In the genomic region with DNA sequence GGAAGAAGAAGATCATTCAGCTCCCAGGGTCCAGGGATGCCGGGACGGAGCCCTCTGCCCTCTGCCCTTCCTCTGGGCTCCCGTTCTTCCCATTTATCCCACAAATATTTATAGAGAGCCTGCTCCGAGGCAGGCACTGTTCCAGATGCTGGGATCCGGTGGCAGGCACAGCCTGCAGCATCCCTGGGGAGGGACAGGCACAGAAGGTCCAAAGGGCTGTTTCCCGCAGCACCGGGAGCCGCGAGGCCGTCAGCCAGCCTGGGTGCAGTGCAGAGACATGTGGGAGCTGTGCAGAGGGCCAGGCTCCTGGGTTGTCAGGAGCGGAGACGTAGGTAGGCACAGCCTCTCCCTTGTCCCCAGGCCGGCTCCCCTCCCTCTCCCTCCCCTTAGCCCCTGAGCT, we compare ENCODE assay signal across 9 mouse cellular contexts. TPM values are rescaled to one million over a fixed set of nuclear protein-coding genes. Genes with fewer than 3 reads are reported as not detected.
DNase-seq lines count a peak whose midpoint lies in the region; ATAC-seq lines count a peak whose summit lies in the region.
"Had no signal": no experiment of that assay in that cellular context is flagged by ENCODE, and none has a peak within 500 bp of the region (broad histone marks: within the 10 kb centered on the region; RNA-seq: fewer than 3 reads in every experiment).

No protein-coding gene starts in this region.

- H3K36me3 ChIP-seq in embryonic facial prominence, embryonic 11.5 days (replicated peaks; ENCODE audit: control insufficient read depth, insufficient read depth, low read depth, low read length), result no peaks in the 10 kb centered on the region
- H3K36me3 ChIP-seq in hindbrain, embryonic 14.5 days (replicated peaks; ENCODE audit: control insufficient read depth, insufficient read depth), result no peaks in the 10 kb centered on the region

- WGBS in embryonic facial prominence, embryonic 11.5 days, result 17% methylated on average over 13 of the region's 13 CpGs
- WGBS in hindbrain, embryonic 14.5 days, result 18% methylated on average over 13 of the region's 13 CpGs

- H3K4me1 ChIP-seq in embryonic facial prominence, embryonic 11.5 days (ENCODE audit: control insufficient read depth, insufficient read depth, low read length), result peaks cover 30% of the 10 kb centered on the region
- peaks cover 59% of the 10 kb centered on the region for H3K4me1 ChIP-seq in hindbrain, embryonic 14.5 days (replicated peaks; ENCODE audit: control insufficient read depth, insufficient read depth, low read length)

- H3K4me3 ChIP-seq in embryonic facial prominence, embryonic 11.5 days (ENCODE audit: low read depth, low read length), result peak overlapping the region; percentile 72
- peak overlapping the region; percentile 61 for H3K4me3 ChIP-seq in hindbrain, embryonic 14.5 days (replicated peaks; ENCODE audit: low read length)

- H3K4me2 ChIP-seq in embryonic facial prominence, embryonic 11.5 days (ENCODE audit: low read depth, low read length), result peak overlapping the region; percentile 99
- peak overlapping the region; percentile 85 for H3K4me2 ChIP-seq in hindbrain, embryonic 14.5 days (replicated peaks)

- H3K9ac ChIP-seq in embryonic facial prominence, embryonic 11.5 days (replicated peaks; ENCODE audit: low read length), result peak overlapping the region; percentile 43
- peak overlapping the region; percentile 67 for H3K9ac ChIP-seq in hindbrain, embryonic 14.5 days

- no peak overlapping the region for H3K27ac ChIP-seq in embryonic facial prominence, embryonic 11.5 days (replicated peaks; ENCODE audit: low read depth, low read length)
- H3K27ac ChIP-seq in hindbrain, embryonic 14.5 days, result no peak overlapping the region

- DNase-seq in adrenal gland, postnatal 25 days, result peak; percentile 34
- DNase-seq in embryonic facial prominence, embryonic 11.5 days (ENCODE audit: low spot score), result peak; percentile 16
- no peak for DNase-seq in hindbrain, embryonic 14.5 days (ENCODE audit: low spot score)
- DNase-seq in lung, postnatal 14 days, result peak; percentile 50
- DNase-seq in layer of hippocampus, postnatal 25 days (ENCODE audit: extremely low spot score in 1 of 2, low spot score in 1 of 2), result no peak
- no peak for DNase-seq in right cerebral cortex, postnatal 14 days
- DNase-seq in ovary, adult 18-20 months (ENCODE audit: low spot score), result no peak

- ATAC-seq in embryonic facial prominence, embryonic 11.5 days (replicated peaks; ENCODE audit: insufficient number of reproducible peaks, low FRiP score, low TSS enrichment, low read depth), result no peak
- ATAC-seq in hindbrain, embryonic 14.5 days (ENCODE audit: low FRiP score), result no peak
- no peak for ATAC-seq in cerebellum, adult (ENCODE audit: insufficient number of reproducible peaks, low FRiP score, low TSS enrichment)

- no peaks in the 10 kb centered on the region; the same call in 1 of the 2 replicates for H3K27me3 ChIP-seq in embryonic facial prominence, embryonic 11.5 days (ENCODE audit: control insufficient read depth, insufficient read depth, low read length)
- H3K27me3 ChIP-seq in hindbrain, embryonic 14.5 days (ENCODE audit: control insufficient read depth, insufficient read depth, low read length), result peaks cover 15% of the 10 kb centered on the region

- H3K9me3 ChIP-seq in embryonic facial prominence, embryonic 11.5 days (replicated peaks; ENCODE audit: control insufficient read depth, low read length), result no peaks in the 10 kb centered on the region
- H3K9me3 ChIP-seq in hindbrain, embryonic 14.5 days (ENCODE audit: control insufficient read depth, low read length), result no peaks in the 10 kb centered on the region

RNA-seq across cellular contexts. Expression of gene Gse1, which starts 4.7 kb away (rescaled TPM):
- total RNA-seq in adrenal gland, postnatal 25 days (2021), result 40.1 and 48.8 TPM in 2 replicates
- polyA plus RNA-seq in embryonic facial prominence, embryonic 11.5 days (2014; fragmentation: Nextera tagmentation; extraction: Ambion mirVana), result 7.5 and 8.1 TPM in 2 replicates
- 18.8 and 23.9 TPM in 2 replicates for polyA plus RNA-seq in hindbrain, embryonic 14.5 days (2014; fragmentation: Nextera tagmentation; extraction: Ambion mirVana)
- total RNA-seq in layer of hippocampus, postnatal 25 days (2021), result 100 to 1,000 TPM; 121 to 145 TPM

RNA-seq across cellular contexts. Expression of gene Fam92b, which starts 55.6 kb away (rescaled TPM):
- 1.6 TPM in 1 of 2 replicates, not detected in the other for total RNA-seq in adrenal gland, postnatal 25 days (2021)
- 1.4 and 1.5 TPM in 2 replicates for polyA plus RNA-seq in embryonic facial prominence, embryonic 11.5 days (2014; fragmentation: Nextera tagmentation; extraction: Ambion mirVana)
- polyA plus RNA-seq in hindbrain, embryonic 14.5 days (2014; fragmentation: Nextera tagmentation; extraction: Ambion mirVana), result 1.6 and 3.3 TPM in 2 replicates
- under 1 TPM; 0.61 to 0.71 TPM for total RNA-seq in layer of hippocampus, postnatal 25 days (2021)
- total RNA-seq: hematopoietic stem cell, adult 5-6 weeks had no signal

Comparison
In these comparisons a context has a peak if more than half of its experiments do, and no peak if none do; other contexts are left out.
1. DNase-seq: peak in adrenal gland, postnatal 25 days (single experiment), embryonic facial prominence, embryonic 11.5 days (single experiment) and lung, postnatal 14 days (single experiment); none in hindbrain, embryonic 14.5 days (single experiment), layer of hippocampus, postnatal 25 days (0 of 2), right cerebral cortex, postnatal 14 days (single experiment) and ovary, adult 18-20 months (single experiment).